Mouse (Mus musculus): ENCODE results near the gene Ndst4. TPM values are rescaled to one million over a fixed set of nuclear protein-coding genes. Genes with fewer than 3 reads are reported as not detected.
A peak's percentile ranks its signal among the peaks of the same experiment; 100 is the strongest.

Ndst4 gene
- total RNA-seq, 2 experiments from 2014 or later, result not detected

DNA sequence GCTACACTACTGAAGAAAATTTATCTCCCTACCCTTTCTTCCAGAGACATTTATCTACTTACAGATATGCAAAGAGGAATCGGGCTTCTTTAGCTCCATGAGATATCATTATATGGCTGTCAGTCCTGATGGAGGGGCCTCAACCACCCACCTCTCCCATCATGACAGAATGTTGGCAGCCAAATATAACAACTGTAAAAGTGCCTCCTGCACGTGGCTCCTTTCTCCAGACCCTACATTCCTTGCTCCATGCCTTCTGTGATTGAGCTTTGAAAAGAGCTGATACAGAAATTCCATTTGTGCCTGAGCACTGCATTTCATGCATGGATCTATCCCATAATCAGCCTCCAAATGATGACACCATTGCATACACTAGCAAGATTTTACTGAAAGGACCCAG, 331.1 kb downstream of the Ndst4 start:
- no peak for DNase-seq

DNA sequence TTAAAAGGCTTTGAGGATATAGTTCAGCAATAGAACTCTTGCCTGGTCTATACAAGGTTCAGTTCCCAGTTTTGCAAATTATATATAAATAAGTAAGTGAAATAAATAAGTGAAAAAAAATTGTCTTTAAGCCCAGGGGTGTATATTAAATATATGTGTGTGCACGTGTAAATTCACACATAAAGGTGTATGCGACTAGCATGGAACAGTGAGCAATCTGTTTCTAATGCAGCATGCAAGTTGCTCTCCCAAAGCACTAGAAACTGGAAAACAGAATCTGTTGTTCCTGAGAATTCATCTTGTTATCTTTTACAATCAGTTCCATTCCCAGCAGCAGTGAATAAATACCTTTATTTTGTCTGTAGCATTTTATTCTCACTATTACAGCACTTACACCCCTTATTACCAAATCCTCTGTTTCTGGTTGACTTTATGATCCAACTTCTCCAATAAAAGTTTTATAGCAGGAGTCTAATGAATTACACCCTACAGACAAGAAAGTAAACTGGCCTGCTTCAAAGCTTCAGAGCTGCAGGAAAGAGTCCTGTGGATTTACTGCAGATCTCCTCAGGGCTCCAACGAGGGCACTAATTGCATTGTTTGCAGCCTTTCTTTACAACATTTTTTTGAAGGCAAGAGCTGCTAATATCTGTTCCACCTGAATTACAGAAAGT, 340.7 kb downstream of the Ndst4 start:
- no peak for DNase-seq

GRCm38 (mm10) chr3:125745142-125745496, 341.2 kb downstream of the Ndst4 start:
- no peak for DNase-seq

DNA sequence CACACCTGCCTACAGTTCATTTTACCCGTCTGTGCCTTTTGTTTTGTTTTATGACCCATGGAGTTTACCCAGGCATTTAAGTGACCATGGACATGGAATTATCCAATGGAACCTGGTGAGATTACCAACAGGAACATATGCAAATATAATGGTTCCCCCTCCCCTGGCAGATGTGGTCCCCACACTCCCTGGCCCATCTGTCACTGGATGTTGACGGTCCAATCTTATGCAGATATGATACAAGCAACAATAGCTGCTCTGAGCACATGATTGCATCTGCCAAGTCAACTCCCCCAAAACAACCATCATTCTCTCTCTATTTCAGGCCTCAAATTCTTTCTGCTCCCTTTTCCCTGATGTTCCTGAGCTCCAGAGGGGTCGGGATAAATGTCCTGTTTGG, 342.5 kb downstream of the Ndst4 start:
- DNase-seq, result no peak

GRCm38 (mm10) chr3:125756911-125757310, 353.0 kb downstream of the Ndst4 start:
- DNase-seq, result peak in 1 of 2 experiments; percentile 2

DNA sequence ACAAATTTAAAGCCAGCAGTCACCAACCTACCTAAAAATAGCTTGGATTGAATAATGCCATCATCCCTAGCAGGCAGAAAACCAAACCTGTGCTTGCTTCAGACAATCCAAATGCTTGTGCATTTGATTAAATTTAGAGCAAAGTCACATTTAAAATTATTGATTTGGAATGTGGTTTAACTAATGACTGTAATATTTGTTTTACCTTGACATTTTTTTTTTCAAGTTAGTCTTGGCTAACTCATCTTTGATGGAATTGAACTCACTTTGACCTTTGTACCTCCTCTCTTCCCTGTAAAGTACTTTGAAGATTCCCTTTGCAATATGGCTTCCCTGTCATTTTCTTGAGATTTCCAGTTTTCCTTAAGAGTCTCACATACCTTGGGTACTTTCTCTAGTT, 356.8 kb downstream of the Ndst4 start:
- no peak for DNase-seq

Measured in heart, adult 18-20 months (tissue).